Mouse (Mus musculus) lung, adult 2 months (tissue): ENCODE data around the gene Gja8.

Experiments
- CTCF ChIP-seq: fragments of 200-500 bp; IDR thresholded peaks from 2 replicates; pipeline ENCODE4 v1.5.1; 2011; ENCODE audit warnings: mild to moderate bottlenecking, low read length, control low read depth; ENCODE audit not compliant: insufficient read depth
- POLR2A ChIP-seq: fragments of 200-500 bp; IDR thresholded peaks from 2 replicates; pipeline ENCODE4 v1.6.1; 2011; ENCODE audit warnings: low read depth, mild to moderate bottlenecking, control low read depth, low read length, borderline replicate concordance; ENCODE audit errors: extremely low read depth

GRCm38 (mm10) chr3:96871070-96871469 lies 54.8 kb downstream of the Gja8 start:
- TF ChIP-seq CTCF (no peak), POLR2A (no peak)
